Mouse (Mus musculus) left cerebral cortex, adult 11 months (tissue): ENCODE data around the gene Nkain1.

Source experiments
- DNase-seq: peaks from one replicate; pipeline ENCODE4 v3.0.0; 2022; ENCODE audit warnings: low spot score

Nkain1 gene

DNA sequence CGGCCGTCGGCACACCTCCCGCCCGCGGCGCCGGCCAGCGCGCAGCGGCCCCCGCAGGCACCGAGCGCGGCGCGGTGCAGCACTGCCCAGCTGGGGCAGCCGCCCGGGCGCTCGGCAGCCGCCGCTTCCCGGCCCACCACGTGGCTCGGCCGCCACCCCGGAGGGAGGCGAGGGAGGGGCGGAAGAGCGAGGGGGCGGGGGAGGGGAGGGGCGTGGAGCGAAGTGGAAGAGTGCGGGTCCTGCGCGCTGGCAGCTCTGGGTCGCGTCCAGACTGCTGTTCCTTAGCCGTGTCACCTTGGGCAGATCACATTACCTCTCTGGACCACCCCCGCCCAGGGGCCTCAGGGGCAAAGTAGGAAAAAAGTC lies at the start of gene Nkain1:
TSS of gene Nkain1 (minus strand) at position 126 of the 366 bp plus-strand sequence.
- no peak for DNase-seq

DNA sequence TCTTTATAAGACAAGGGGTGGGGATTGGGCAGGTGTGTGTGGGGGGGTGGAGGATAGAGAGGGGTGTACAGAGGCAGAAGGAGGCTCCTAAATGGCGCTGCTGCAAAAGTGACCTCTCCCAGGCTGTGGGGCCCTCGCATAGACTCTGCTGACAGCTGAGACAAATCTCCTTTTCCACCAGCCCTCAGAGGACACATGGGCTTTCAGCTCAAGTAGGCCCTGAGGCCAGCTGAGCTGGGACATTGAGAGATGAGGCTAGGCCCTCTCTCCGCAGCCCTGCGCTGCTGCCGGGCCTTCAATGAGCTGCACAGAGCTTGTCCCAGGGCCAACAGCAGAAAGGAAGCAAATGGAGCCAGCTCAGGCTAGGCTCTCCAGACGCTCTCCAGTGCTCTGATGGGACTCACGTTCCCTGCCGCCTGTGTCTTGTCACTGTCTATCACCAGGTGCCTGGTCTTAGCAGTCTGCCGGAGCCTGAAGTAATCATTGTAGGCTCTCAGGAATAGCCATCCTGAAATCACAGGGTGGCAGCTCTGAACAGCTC lies 4.8 kb upstream of the Nkain1 start:
- no peak for DNase-seq

DNA sequence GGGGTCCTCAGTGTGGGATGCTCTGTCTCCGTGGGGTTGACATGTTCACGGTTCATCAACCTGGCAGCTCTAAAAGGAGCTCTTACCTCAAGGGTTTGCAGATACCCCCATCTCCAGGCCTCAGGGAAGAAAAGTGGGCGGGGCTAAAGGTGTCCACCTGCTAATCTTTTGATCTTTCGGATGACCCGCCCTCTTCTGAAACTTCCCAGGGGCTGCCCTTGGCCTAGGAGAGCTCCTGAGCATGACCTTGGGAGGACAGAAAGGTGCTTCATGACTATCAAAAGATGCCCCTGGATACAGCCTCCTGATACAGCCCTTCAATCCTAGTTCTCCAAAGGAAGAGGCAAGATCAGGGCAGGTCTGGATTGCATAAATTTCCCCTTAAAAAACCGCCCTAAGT lies 3.1 kb upstream of the Nkain1 start:
- DNase-seq, result no peak

DNA sequence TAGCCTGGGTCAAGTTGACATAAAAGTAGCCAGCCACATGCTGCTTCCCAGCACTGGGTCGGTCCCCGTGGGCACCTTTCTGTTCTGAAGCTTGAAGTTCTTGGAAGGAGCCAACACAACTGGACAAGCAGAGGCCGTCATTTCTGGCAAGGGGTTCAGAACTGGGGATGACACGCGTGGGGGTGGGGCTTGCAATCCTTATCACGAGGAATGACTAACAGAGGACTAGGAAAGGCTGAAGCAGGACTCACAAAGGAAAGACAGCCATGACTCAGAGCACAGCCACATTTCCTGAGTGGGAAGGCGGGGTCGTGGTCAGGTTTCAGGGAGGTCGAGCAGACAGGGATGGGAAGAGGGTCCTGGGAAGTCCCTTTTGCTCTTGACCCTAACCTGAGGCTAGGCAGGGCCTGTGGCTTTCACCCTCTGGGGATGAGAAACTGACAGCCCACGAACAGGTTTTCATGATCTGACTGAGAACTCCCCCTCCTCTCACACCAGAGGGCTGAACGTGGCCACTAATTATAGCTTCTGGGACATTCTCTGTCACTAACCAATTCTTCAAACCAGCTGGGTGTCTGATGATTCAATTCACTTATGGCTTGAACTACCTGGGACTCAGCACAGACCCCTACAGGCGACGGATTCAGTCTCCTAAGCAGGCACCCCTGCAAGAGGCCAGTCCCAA lies 2.4 kb upstream of the Nkain1 start:
- no peak for DNase-seq

DNA sequence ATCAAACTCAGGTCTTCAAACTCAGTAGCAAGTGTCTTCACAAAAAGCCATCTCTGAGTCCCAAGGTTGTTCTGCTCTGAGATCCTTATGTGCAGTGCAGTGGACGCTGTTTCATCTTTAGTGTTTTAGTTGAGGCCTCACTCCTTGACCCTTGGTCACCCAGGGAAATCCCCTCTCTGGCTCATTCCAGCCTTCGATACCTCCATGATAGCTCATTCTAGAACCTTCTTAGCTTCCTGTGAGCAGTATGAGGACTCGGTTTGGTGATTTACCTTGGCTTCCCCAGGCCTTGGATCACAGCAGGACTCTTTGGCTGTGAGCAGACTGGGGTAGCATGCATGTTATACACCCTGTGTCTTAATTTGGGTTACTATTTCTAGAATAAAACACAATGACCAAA lies 1.6 kb upstream of the Nkain1 start:
- DNase-seq, result no peak

DNA sequence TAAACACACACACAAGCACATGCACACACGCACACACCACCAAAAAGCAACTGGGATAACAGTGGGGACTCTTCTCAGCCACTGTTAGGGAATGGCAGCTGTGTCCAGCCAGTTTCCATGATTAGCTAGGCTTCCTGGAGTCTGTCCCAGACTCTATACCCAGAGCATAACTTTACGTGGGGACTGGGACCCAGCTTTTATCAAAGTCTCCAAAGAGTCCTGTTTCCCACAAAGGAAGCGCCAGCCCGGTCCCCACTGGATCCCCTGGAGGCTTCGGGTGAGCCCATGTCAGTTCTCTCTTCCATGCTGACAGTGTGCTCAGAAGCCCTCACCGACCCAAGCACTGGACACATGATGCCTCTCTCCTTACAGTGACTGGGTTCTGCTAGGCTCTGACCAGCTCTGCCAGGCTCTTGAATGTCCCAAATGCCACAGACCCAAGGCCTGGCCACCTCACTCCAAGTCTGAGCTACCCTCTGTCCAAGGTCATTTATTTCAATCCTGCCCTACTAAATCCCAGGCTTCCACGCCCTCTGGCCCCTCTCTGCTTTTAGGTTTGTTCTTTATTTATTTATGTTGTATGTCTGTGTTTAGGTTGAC lies 988 bp upstream of the Nkain1 start:
- DNase-seq, result no peak

DNA sequence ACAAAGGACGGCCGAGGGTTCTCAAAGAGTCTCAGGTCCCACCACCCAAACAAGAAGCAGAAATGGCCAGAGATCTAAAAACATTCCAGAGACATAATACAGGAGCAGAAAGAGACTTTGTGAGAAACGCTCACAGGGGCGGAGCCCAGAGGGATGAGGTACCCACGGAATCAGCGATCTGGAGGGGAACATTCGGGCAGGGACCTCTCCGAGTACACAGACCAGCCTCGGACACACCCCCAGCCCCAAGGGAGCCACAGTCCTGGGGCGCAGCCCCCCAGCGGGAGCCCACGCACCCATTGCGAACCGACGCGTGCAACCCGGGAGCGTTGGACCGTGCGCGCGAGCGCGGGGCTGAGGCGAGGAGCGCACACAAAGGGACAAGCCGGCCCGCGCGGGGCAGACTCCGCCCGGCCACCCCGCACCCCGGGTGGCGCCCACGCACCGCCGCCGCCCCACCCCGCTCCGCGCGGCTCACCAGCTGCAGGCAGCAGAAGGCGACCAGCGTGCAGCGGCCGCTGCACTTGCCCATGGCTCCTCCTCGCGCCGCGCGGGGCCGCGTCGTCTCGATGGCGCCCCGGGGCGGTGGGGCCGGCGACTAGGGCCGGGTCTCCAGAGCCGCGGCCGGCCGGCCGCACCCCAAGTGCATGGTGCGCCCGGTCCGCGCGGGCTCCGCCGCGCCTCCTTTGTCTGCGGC lies 474 bp downstream of the Nkain1 start:
- DNase-seq, result no peak

DNA sequence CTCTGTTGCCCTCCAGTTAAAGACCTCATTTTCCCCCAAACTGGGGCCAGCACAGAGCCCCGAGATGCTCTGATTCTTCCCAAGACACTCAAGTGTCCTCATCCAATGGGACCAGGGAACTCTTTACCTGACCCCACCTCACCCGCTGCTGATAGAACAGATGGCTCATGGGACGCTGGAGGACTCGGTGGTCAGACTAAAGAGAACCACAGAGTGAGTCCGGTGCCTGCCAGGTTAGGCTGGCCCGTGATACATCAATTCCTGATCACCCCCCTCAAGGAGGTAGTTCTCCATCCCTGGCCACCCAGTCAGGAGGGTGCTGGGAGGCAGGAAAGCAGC lies 992 bp downstream of the Nkain1 start:
- DNase-seq, result no peak

DNA sequence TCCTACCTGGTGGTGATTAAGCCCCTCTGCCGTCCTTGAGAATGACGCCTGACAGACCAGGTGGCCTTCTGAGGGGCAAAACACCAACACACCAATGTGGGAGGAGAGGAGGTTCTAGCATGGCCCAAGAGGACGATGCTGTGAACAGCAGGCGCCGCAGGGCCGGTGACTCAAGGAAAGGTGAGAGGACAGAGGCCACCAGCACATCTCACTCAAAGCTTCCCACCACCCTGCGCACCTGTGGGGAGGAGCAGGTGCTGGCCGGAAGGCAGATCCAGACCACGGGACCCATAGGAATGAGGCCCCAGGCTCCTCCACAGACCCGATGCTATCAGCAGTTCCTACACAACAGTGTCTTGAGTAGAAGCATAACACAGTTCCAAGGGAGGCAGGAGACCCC lies 1.4 kb downstream of the Nkain1 start:
- no peak for DNase-seq

DNA sequence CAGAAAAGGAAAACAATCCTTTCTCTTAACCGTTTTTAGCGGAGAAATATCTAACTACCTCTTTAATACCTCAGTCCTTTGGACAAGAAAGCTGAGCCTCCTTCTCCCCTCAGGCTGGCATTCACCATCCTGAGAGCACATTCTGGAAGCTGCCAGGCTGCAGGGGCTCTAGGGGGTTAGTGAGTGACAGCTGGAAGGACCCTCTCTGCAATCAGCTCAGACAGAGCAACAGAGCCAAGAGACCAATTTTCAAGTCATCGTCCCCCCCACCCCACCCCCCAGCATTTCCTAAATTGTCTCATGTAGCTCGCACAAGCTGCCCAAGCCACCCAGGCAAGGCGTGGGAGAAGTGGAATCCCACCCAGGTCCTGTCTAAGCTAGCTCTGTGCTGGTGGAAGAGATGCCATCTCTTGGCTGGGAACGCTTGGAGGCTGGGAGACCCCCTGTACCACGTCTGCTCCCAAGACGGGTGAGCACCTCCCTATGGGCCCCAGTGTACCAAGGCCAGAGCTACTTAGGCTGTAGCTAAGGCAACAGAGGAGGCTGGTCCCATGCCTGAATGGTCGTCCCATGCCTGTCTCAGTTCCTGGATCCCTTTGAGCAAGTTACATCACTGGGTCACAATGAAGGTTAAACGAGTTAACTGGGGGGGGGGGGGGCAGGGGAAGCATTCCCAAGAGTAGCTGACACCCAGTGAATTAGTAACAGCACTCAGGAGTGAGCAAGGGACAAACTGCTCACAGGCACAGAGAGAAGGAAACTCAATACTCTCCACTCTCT lies 2.8 kb downstream of the Nkain1 start:
- DNase-seq, result no peak

DNA sequence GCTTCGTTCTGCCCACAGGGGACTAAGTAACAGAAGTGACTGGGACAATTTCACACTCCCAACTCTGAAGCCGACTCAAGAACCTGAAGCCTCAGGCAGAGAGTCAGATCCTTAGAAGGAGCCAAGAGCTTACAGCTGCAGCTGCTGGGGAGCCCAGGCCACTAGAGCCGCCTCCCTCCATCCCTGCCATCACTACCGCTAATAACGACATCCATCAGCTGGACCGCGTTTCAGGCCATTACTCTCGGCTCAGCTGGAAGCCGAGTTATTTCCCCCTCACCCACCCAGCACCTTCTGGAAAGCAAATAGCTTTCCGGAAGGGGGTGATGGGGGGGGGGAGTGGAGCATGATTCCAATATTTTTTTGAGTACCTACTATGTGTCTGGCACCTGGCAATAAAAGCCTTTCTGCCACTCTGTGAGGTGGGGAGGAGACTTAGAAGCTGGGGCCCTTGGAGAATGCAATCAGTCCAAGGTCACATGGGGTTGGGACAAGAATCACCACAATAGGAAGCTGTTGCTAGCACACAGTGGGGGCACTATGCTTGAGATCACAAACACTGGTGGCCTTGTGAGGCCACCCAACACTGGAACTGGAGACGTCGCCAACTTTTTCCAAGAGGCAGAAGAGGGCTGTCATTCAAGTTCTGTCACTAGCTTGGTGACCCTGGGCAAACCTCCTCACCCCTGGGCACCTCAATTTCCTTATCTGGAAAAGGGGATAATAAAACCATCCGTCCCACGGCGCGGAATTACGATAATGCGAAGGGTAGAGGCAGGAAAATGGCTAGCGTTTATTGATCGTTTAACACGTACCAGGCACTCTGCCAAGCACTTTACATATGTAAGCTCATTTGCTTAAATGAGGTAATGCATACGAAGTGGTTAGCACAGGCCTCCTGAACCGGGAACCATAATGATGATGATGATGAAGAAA lies 5.7 kb downstream of the Nkain1 start:
- no peak for DNase-seq

DNA sequence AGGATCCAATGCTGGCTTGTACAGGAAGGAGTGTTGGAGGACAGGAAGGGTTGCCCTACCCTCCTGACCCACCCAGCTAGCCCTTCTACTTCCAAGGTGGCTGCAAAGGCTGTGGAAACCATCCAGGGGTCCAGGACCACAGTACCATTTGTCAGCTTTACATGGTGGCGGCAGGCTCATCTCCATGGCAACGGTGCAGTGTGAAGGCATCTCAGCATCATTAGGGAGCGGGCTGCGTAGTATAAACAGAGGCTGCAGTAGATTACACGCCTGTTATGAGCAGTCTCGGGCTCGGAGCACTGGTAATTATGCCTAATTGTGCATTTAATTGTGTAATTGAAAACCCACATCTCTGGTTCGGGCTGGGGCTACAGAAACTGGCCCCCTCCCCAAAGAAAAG lies 10.2 kb downstream of the Nkain1 start:
- DNase-seq, result no peak

DNA sequence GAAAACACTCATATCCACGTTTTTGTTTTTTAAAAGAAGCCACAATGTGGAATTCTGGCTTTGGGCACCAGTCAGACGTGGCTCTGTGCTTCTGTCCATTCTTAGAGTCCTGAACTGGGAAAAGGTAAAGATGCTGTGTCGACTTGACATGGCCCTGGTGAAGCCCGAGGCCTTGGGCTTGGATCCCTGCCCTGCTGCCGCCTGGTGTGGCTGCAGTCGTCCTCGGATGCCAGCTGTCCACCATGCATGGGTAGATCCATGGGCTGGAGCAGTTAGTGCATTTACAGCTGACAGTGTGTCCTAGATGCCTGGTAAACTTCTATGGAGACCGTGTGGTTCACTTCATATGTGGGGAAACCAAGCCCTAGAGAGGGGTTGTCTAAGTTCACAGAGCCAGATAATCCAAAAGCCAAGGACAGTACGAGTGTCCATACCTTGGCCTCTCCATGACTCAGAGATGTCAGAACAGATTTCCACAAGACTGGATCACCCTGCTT lies 10.7 kb downstream of the Nkain1 start:
- no peak for DNase-seq

DNA sequence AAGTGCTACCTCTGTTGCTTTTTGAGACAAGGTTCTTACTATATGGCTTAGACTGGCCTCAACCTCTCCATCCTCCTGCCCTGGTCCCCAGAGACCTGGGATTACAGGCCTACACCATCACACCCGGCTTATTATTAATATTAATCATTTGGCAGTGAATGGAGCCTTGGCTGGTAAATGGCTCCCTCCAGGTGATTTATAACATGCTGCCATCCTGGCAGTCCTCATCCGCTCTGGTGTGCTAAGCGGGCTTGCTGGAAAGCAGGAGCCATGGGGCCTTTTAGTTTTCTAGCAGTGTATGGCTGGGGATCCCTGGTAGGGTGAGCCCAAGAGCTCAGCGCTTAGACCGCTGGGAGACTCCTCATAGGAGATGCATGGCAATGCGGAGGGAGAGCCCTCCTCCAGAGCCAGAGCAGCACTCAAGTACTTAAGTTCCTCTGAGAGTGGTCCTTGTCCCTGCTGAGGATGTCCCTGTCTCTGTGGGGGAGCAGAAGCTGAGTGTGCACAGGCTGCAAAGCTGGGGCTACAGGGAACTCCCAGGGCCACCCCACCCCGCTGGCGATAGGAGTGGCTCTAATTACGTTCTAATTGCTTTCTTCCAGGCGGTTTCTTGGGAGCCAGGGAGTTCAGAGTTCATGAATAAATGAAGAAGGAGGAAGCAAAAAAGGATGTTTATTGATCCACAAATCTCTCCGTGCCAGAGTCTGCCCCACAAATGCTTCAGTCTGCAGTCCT lies 13.2 kb downstream of the Nkain1 start:
- DNase-seq, result no peak

DNA sequence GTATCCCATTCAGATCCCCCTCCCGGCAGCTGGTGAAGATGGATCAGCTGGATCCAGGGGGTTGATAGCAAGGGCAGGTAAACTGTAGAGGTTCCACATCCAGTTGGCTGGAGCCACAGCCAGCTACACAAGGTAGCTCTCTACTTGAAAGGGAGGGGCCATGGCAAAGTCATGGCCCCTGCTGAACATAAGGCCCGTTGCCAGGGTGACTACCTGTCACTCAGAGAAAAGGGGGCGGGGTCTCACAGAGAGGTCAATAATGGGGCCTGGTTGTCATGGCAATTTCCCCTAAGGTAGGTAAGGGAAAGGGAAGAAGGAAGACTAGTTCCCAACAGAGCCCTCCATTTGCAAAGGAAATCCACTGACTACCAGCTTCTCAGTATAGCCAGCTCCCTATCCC lies 14.8 kb downstream of the Nkain1 start:
- no peak for DNase-seq

DNA sequence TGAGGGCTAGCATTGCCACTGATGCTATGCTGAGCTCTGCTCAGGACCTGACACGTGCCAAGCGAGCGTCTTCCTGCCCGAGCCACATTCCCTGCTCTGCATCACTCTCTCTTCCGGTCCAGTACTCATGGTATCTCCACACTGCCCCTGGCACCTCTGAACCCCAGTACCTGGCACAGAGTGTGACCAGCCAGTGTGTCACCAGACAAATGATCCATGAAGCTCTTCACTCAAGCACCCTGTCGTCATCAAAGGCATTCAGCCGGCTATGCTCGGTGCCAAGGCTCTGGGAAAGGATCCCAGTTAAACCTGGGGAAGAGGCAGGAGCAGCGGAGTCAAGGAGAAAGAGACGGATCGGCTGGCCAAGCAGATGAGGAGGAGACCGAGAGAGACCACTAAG lies 16.1 kb downstream of the Nkain1 start:
- DNase-seq, result no peak

DNA sequence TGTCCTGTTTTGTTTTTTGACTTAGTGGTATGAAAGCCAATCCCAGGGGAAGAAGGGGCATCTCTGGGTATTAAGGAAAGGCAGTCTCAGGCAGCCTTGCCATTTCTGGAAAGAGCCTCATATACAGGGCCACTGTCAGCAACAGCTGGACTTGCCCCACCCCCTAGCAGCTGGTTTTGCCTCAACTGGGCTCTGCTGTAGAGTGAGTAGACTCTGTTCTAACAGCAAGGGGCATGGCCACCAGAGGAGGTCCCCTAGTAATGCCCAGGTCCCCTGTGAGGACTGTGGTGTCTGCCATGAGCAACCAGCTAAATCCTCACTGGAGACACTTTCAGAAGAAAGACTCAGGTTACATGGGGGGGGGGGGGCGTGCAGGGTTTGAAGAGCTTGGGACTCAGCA lies 17.0 kb downstream of the Nkain1 start:
- DNase-seq, result no peak

DNA sequence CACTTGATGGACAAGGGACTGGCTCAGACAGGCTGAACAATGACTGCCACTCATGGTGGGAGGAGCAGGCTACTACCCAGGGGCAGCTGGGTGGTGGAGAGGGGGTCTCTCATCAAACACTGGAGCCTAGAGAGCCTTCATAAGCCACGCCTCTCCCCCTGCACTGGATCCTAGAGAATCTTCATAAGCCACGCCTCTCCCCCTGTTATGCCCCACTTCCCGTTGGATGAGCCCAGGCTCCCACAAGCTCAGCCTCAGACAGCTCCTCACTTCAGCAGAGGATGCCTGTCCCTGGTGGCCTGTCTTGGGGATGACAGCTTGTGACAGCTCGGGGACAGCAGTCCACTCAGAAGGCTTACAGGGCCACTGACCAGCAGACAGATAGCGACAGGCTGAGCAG lies 17.7 kb downstream of the Nkain1 start:
- DNase-seq, result no peak

DNA sequence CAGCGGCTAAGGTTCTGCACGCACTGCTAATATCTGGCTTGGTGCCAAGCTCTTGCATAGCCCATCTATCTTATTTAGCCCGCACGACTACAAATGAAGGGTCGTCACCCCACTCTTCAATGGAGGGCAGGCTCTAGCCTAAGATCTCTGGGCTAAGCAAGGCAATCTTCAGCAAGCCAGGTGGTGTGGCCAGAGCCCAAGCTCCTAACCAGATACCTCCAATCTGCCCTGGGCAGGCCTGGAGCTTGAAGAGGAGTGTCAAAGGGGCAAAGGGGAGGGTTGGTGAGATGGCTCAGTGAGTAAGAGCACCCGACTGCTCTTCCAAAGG lies 20.9 kb downstream of the Nkain1 start:
- DNase-seq, result no peak

DNA sequence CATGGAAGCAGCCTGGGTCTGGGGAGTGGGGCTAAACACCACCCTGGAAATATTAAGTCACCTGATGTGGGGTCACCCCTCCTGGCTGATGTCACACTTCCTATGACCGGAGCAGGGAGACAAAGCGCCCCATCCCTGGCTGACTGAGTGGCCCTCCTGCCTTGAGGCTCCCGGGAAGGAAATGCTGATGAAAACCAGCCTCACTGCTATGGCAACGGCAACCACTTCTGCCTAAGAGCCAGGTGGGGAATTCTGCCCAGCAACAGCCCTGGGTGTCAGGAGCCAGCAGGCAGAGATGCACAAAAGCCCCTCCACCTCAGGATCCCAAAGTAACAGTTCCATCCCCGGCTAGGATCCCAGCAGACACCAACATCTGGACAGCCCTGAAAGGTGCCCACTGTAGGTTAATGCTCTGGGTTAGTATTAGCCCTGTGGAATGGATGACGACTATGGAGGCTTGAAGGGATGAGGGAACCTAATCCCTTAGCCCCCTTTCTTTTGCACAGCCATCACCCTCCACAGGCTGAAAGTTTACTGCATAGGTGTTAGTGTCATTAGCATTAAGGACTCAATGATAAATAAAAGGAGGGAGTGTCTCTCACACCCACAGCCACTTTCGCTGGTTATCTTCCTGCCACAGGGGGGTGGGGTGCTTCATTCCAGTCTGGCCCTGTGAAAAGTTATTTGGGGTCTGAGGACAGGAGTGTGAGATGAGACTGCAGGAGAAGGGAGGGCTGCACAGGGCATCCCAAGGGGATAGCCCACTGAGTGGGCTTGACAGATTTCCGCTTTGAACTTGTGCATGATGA lies 21.5 kb downstream of the Nkain1 start:
- no peak for DNase-seq
